In genomic region chr10:111842321-111842775, GRCm38 (mm10) we compare ENCODE assay signal across 13 mouse cellular contexts.
DNase-seq lines count a peak whose midpoint lies in the region; ATAC-seq lines count a peak whose summit lies in the region.
"Had no signal": no experiment of that assay in that cellular context is flagged by ENCODE, and none has a peak within 500 bp of the region (broad histone marks: within the 10 kb centered on the region; RNA-seq: fewer than 3 reads in every experiment).

No protein-coding gene starts in this region.

- no peaks in the 10 kb centered on the region for H3K27me3 ChIP-seq in hindbrain, embryonic 11.5 days (ENCODE audit: control insufficient read depth, insufficient read depth, low read length)
- H3K27me3 ChIP-seq in hindbrain, embryonic 14.5 days (ENCODE audit: control insufficient read depth, insufficient read depth, low read length): no peaks in the 10 kb centered on the region
- H3K27me3 ChIP-seq in neural tube, embryonic 13.5 days: no peaks in the 10 kb centered on the region
- no peaks in the 10 kb centered on the region for H3K27me3 ChIP-seq in neural tube, embryonic 15.5 days (replicated peaks)
- no peaks in the 10 kb centered on the region for H3K27me3 ChIP-seq in embryonic facial prominence, embryonic 14.5 days (replicated peaks; ENCODE audit: control insufficient read depth, insufficient read depth, low read length)
- H3K27me3 ChIP-seq: CH12.LX had no signal

- H3K9ac ChIP-seq in hindbrain, embryonic 11.5 days (ENCODE audit: low read depth, low read length): no peak overlapping the region; the same call in 1 of the 2 replicates
- no peak overlapping the region for H3K9ac ChIP-seq in hindbrain, embryonic 14.5 days
- no peak overlapping the region for H3K9ac ChIP-seq in neural tube, embryonic 13.5 days
- no peak overlapping the region for H3K9ac ChIP-seq in neural tube, embryonic 15.5 days (replicated peaks)
- no peak overlapping the region for H3K9ac ChIP-seq in embryonic facial prominence, embryonic 14.5 days (ENCODE audit: low read depth, low read length)

- ATAC-seq in hindbrain, embryonic 11.5 days (ENCODE audit: low FRiP score): peak; percentile 58; the same call in 1 of the 2 replicates
- no peak for ATAC-seq in hindbrain, embryonic 14.5 days (ENCODE audit: low FRiP score)
- ATAC-seq in neural tube, embryonic 13.5 days (ENCODE audit: low read depth): no peak
- no peak for ATAC-seq in neural tube, embryonic 15.5 days (ENCODE audit: low FRiP score)
- ATAC-seq in embryonic facial prominence, embryonic 14.5 days (ENCODE audit: low read depth): peak; percentile 80

- no peak overlapping the region for H3K4me3 ChIP-seq in hindbrain, embryonic 11.5 days (ENCODE audit: low read depth, low read length)
- H3K4me3 ChIP-seq in hindbrain, embryonic 14.5 days (replicated peaks; ENCODE audit: low read length): no peak overlapping the region
- H3K4me3 ChIP-seq in neural tube, embryonic 13.5 days: no peak overlapping the region
- no peak overlapping the region for H3K4me3 ChIP-seq in neural tube, embryonic 15.5 days (replicated peaks)
- no peak overlapping the region for H3K4me3 ChIP-seq in embryonic facial prominence, embryonic 14.5 days (ENCODE audit: low read depth, low read length)
- H3K4me3 ChIP-seq: heart, adult 2 months had no signal

- H3K9me3 ChIP-seq in hindbrain, embryonic 11.5 days (ENCODE audit: control insufficient read depth, low read length): no peaks in the 10 kb centered on the region
- H3K9me3 ChIP-seq in hindbrain, embryonic 14.5 days (ENCODE audit: control insufficient read depth, low read length): no peaks in the 10 kb centered on the region
- H3K9me3 ChIP-seq in neural tube, embryonic 13.5 days: no peaks in the 10 kb centered on the region
- H3K9me3 ChIP-seq in neural tube, embryonic 15.5 days (replicated peaks): no peaks in the 10 kb centered on the region
- H3K9me3 ChIP-seq in embryonic facial prominence, embryonic 14.5 days (ENCODE audit: control insufficient read depth, low read length): no peaks in the 10 kb centered on the region

- 0 out of 2 replicates have a peak overlapping the region, but pooled peaks have one; percentile 25 for H3K27ac ChIP-seq in hindbrain, embryonic 11.5 days (ENCODE audit: low read depth, low read length)
- H3K27ac ChIP-seq in hindbrain, embryonic 14.5 days: no peak overlapping the region
- H3K27ac ChIP-seq in neural tube, embryonic 13.5 days (replicated peaks): no peak overlapping the region
- H3K27ac ChIP-seq in neural tube, embryonic 15.5 days (replicated peaks): no peak overlapping the region
- H3K27ac ChIP-seq in embryonic facial prominence, embryonic 14.5 days (replicated peaks; ENCODE audit: low read depth, low read length): peak overlapping the region; percentile 48; the same call in 1 of the 2 replicates
- H3K27ac ChIP-seq: heart, adult 2 months had no signal

- H3K36me3 ChIP-seq in hindbrain, embryonic 11.5 days (ENCODE audit: control insufficient read depth, insufficient read depth, low read length): no peaks in the 10 kb centered on the region
- H3K36me3 ChIP-seq in hindbrain, embryonic 14.5 days (replicated peaks; ENCODE audit: control insufficient read depth, insufficient read depth): no peaks in the 10 kb centered on the region
- no peaks in the 10 kb centered on the region for H3K36me3 ChIP-seq in neural tube, embryonic 13.5 days
- no peaks in the 10 kb centered on the region for H3K36me3 ChIP-seq in neural tube, embryonic 15.5 days
- H3K36me3 ChIP-seq in embryonic facial prominence, embryonic 14.5 days (ENCODE audit: control insufficient read depth, insufficient read depth, low read length): no peaks in the 10 kb centered on the region

- DNase-seq in hindbrain, embryonic 11.5 days (ENCODE audit: low spot score): peak; percentile 40
- DNase-seq in hindbrain, embryonic 14.5 days (ENCODE audit: low spot score): no peak
- peak; percentile 76 for DNase-seq in embryonic facial prominence, embryonic 14.5 days (ENCODE audit: low spot score)
- DNase-seq in cerebellum, adult 11 months: no peak
- DNase-seq in right cerebral cortex, postnatal 36 days (ENCODE audit: low spot score in 2 of 2): no peak
- DNase-seq: cerebellum, adult 18-20 months; heart, adult 2 months; lung, adult 18-20 months; right cerebral cortex, adult 18-20 months; thymus, postnatal 4 days had no signal

- 27% methylated on average over 11 of the region's 11 CpGs for WGBS in hindbrain, embryonic 11.5 days
- 37% methylated on average over 11 of the region's 11 CpGs for WGBS in hindbrain, embryonic 14.5 days
- 42% methylated on average over 11 of the region's 11 CpGs for WGBS in neural tube, embryonic 13.5 days
- 49% methylated on average over 11 of the region's 11 CpGs for WGBS in neural tube, embryonic 15.5 days
- 13% methylated on average over 11 of the region's 11 CpGs for WGBS in embryonic facial prominence, embryonic 14.5 days

- H3K4me2 ChIP-seq in hindbrain, embryonic 11.5 days (replicated peaks; ENCODE audit: low read depth, low read length): no peak overlapping the region
- no peak overlapping the region for H3K4me2 ChIP-seq in hindbrain, embryonic 14.5 days (replicated peaks)
- 0 out of 2 replicates have a peak overlapping the region, but pooled peaks have one; percentile 4 for H3K4me2 ChIP-seq in neural tube, embryonic 13.5 days
- H3K4me2 ChIP-seq in neural tube, embryonic 15.5 days: no peak overlapping the region
- H3K4me2 ChIP-seq in embryonic facial prominence, embryonic 14.5 days (ENCODE audit: low read depth, low read length): peak overlapping the region; percentile 30

- peaks cover 4% of the 10 kb centered on the region; the same call in 1 of the 2 replicates for H3K4me1 ChIP-seq in hindbrain, embryonic 11.5 days (replicated peaks; ENCODE audit: control insufficient read depth, insufficient read depth, low read length)
- peaks cover 6% of the 10 kb centered on the region; the same call in 1 of the 2 replicates for H3K4me1 ChIP-seq in hindbrain, embryonic 14.5 days (replicated peaks; ENCODE audit: control insufficient read depth, insufficient read depth, low read length)
- peaks cover 15% of the 10 kb centered on the region for H3K4me1 ChIP-seq in neural tube, embryonic 13.5 days (replicated peaks)
- H3K4me1 ChIP-seq in neural tube, embryonic 15.5 days: peaks cover 7% of the 10 kb centered on the region; the same call in 1 of the 2 replicates
- peaks cover 15% of the 10 kb centered on the region for H3K4me1 ChIP-seq in embryonic facial prominence, embryonic 14.5 days (ENCODE audit: control insufficient read depth, insufficient read depth, low read length)

Comparison
In these comparisons a context has a peak if more than half of its experiments do, and no peak if none do; other contexts are left out.
1. ATAC-seq: peak in hindbrain, embryonic 11.5 days (single experiment) and embryonic facial prominence, embryonic 14.5 days (single experiment); none in hindbrain, embryonic 14.5 days (single experiment), neural tube, embryonic 13.5 days (single experiment) and neural tube, embryonic 15.5 days (single experiment).
2. DNase-seq: peak in hindbrain, embryonic 11.5 days (single experiment) and embryonic facial prominence, embryonic 14.5 days (single experiment); none in hindbrain, embryonic 14.5 days (single experiment), cerebellum, adult 11 months (single experiment) and right cerebral cortex, postnatal 36 days (0 of 2).
3. H3K27ac ChIP-seq: peak in hindbrain, embryonic 11.5 days (single experiment) and embryonic facial prominence, embryonic 14.5 days (single experiment); none in hindbrain, embryonic 14.5 days (single experiment), neural tube, embryonic 13.5 days (single experiment) and neural tube, embryonic 15.5 days (single experiment).
4. H3K4me2 ChIP-seq: peak in neural tube, embryonic 13.5 days (single experiment) and embryonic facial prominence, embryonic 14.5 days (single experiment); none in hindbrain, embryonic 11.5 days (single experiment), hindbrain, embryonic 14.5 days (single experiment) and neural tube, embryonic 15.5 days (single experiment).